Mouse (Mus musculus): ENCODE measurements at regions not wholly inside any gene's neighbourhood (a gene's known extent, or its start where the extent isn't known, plus 50 kb on each side); places are given as distances from the start of the nearest gene placed in this dataset. TPM values are rescaled to one million over a fixed set of nuclear protein-coding genes. Genes with fewer than 3 reads are reported as not detected.

GRCm38 (mm10) chr11:24843839-24844738 lies 766.2 kb downstream of the Bcl11a start:
- H3K4me2 ChIP-seq (ENCODE audit: low read depth, low read length), result no peak overlapping the region
- no peaks in the 10 kb centered on the region for H3K9me3 ChIP-seq (replicated peaks; ENCODE audit: control insufficient read depth, low read length)
- H3K27me3 ChIP-seq (ENCODE audit: control insufficient read depth, insufficient read depth, low read length), result no peaks in the 10 kb centered on the region
- H3K4me1 ChIP-seq (ENCODE audit: control insufficient read depth, insufficient read depth, low read length), result no peaks in the 10 kb centered on the region
- H3K27ac ChIP-seq (ENCODE audit: low read length), result no peak overlapping the region
- WGBS, result 63% methylated on average over 2 of the region's 2 CpGs
- no peak for ATAC-seq (ENCODE audit: insufficient read depth, low FRiP score)
- H3K36me3 ChIP-seq (ENCODE audit: control insufficient read depth, insufficient read depth, low read length), result no peaks in the 10 kb centered on the region
- H3K9ac ChIP-seq (ENCODE audit: low read length), result no peak overlapping the region
- no peak overlapping the region for H3K4me3 ChIP-seq (replicated peaks; ENCODE audit: low read length)

DNA sequence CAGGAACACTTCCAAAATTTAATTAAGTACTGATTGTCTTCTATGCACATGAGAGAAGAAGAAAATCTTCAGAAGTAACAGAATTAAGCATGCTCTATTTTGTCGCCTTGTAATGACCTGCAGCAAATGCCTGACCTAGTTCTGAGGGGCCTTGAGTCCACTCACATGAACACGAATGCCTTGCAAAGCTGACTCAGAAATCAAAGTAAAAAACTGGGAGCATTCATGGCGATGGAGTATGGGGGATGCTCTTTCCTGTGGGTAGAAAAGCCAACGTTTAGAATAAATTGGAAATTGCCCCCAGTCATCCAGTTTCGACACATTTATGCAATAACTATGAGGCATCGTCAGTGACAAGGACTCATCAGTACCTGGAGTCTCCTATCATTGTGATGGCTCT lies 779.1 kb downstream of the Bcl11a start:
- no peaks in the 10 kb centered on the region for H3K27me3 ChIP-seq (ENCODE audit: control insufficient read depth, insufficient read depth, low read length)
- H3K9me3 ChIP-seq (replicated peaks; ENCODE audit: control insufficient read depth, low read length), result no peaks in the 10 kb centered on the region
- no peaks in the 10 kb centered on the region for H3K36me3 ChIP-seq (ENCODE audit: control insufficient read depth, insufficient read depth, low read length)
- H3K27ac ChIP-seq (ENCODE audit: low read length), result no peak overlapping the region
- no peaks in the 10 kb centered on the region for H3K4me1 ChIP-seq (ENCODE audit: control insufficient read depth, insufficient read depth, low read length)
- 78% methylated on average over 6 of the region's 6 CpGs for WGBS
- no peak for ATAC-seq (ENCODE audit: insufficient read depth, low FRiP score)
- H3K4me2 ChIP-seq (ENCODE audit: low read depth, low read length), result no peak overlapping the region
- no peak overlapping the region for H3K4me3 ChIP-seq (replicated peaks; ENCODE audit: low read length)
- H3K9ac ChIP-seq (ENCODE audit: low read length), result no peak overlapping the region

GRCm38 (mm10) chr11:24864637-24865036 lies 786.8 kb downstream of the Bcl11a start:
- no peaks in the 10 kb centered on the region for H3K27me3 ChIP-seq (ENCODE audit: control insufficient read depth, insufficient read depth, low read length)
- no peaks in the 10 kb centered on the region for H3K36me3 ChIP-seq (ENCODE audit: control insufficient read depth, insufficient read depth, low read length)
- H3K27ac ChIP-seq (ENCODE audit: low read length), result no peak overlapping the region
- H3K4me3 ChIP-seq (replicated peaks; ENCODE audit: low read length), result no peak overlapping the region
- no peak overlapping the region for H3K4me2 ChIP-seq (ENCODE audit: low read depth, low read length)
- ATAC-seq (ENCODE audit: insufficient read depth, low FRiP score), result no peak
- no peak overlapping the region for H3K9ac ChIP-seq (ENCODE audit: low read length)
- 80% methylated on average over 11 of the region's 11 CpGs for WGBS
- no peaks in the 10 kb centered on the region for H3K9me3 ChIP-seq (replicated peaks; ENCODE audit: control insufficient read depth, low read length)
- H3K4me1 ChIP-seq (ENCODE audit: control insufficient read depth, insufficient read depth, low read length), result no peaks in the 10 kb centered on the region

- Histone ChIP-seq H3K4me3 (replicated peaks; ENCODE audit: low read length) (no peak overlapping the region), H3K4me2 (ENCODE audit: low read depth, low read length) (no peak overlapping the region), H3K9ac (ENCODE audit: low read length) (no peak overlapping the region), H3K9me3 (replicated peaks; ENCODE audit: control insufficient read depth, low read length) (no peaks in the 10 kb centered on the region), H3K36me3 (ENCODE audit: control insufficient read depth, insufficient read depth, low read length) (no peaks in the 10 kb centered on the region), H3K27me3 (ENCODE audit: control insufficient read depth, insufficient read depth, low read length) (no peaks in the 10 kb centered on the region), H3K4me1 (ENCODE audit: control insufficient read depth, insufficient read depth, low read length) (no peaks in the 10 kb centered on the region), H3K27ac (ENCODE audit: low read length) (no peak overlapping the region)
- ATAC-seq (ENCODE audit: insufficient read depth, low FRiP score), result no peak
- 44% methylated on average over 3 of the region's 3 CpGs for WGBS
Measured at GRCm38 (mm10) chr11:24865067-24865796, 787.4 kb downstream of the Bcl11a start.

Small RNA genes in the stretch of these regions (microRNA-seq; reads per million reads assigned to microRNA genes)
- not detected for gene Gm25507
